In genomic region chr7:130553321-130553720, GRCm38 (mm10) we compare ENCODE assay signal across 19 mouse cellular contexts. TPM values are rescaled to one million over a fixed set of nuclear protein-coding genes. Genes with fewer than 3 reads are reported as not detected.
A peak's percentile ranks its signal among the peaks of the same experiment; 100 is the strongest.
DNase-seq lines count a peak whose midpoint lies in the region; ATAC-seq lines count a peak whose summit lies in the region.
"Had no signal": no experiment of that assay in that cellular context is flagged by ENCODE, and none has a peak within 500 bp of the region (broad histone marks: within the 10 kb centered on the region; RNA-seq: fewer than 3 reads in every experiment).

No protein-coding gene starts in this region.

- H3K4me2 ChIP-seq in limb, embryonic 13.5 days (replicated peaks), result no peak overlapping the region
- H3K4me2 ChIP-seq: forebrain, embryonic 15.5 days; midbrain, embryonic 13.5 days had no signal

- no peak overlapping the region for H3K9ac ChIP-seq in limb, embryonic 13.5 days
- H3K9ac ChIP-seq: forebrain, embryonic 15.5 days; liver, postnatal 0 days had no signal

- DNase-seq in cerebellum, postnatal 4 days (ENCODE audit: low spot score in 2 of 2), result no peak
- no peak for DNase-seq in limb, embryonic 10.5 days (ENCODE audit: low spot score)
- DNase-seq in cerebellum, postnatal 25 days, result peak; percentile 64 to 65
- DNase-seq in right cerebral cortex, adult 18-20 months, result no peak
- no peak for DNase-seq in right cerebral cortex, postnatal 14 days
- DNase-seq: adrenal gland, postnatal 10 days; kidney, adult 18-20 months; liver, postnatal 0 days; thymus, postnatal 14 days had no signal

- 57% methylated on average over 4 of the region's 4 CpGs for WGBS in limb, embryonic 13.5 days
- WGBS in limb, embryonic 10.5 days, result 75% methylated on average over 4 of the region's 4 CpGs

- H3K27me3 ChIP-seq in limb, embryonic 13.5 days, result no peaks in the 10 kb centered on the region
- H3K27me3 ChIP-seq in limb, embryonic 10.5 days (ENCODE audit: low read depth, poor library complexity, severe bottlenecking), result no peaks in the 10 kb centered on the region
- H3K27me3 ChIP-seq: forebrain, embryonic 15.5 days had no signal

- H3K27ac ChIP-seq in limb, embryonic 13.5 days, result peak overlapping the region; percentile 11; the same call in 1 of the 2 replicates
- no peak overlapping the region for H3K27ac ChIP-seq in limb, embryonic 10.5 days
- H3K27ac ChIP-seq: forebrain, embryonic 15.5 days; layer of hippocampus, adult 2 months; midbrain, embryonic 13.5 days had no signal

- peak; percentile 33; the same call in 1 of the 2 replicates for ATAC-seq in cerebellum, adult (ENCODE audit: insufficient number of reproducible peaks, low FRiP score, low TSS enrichment)
- no peak for ATAC-seq in limb, embryonic 13.5 days (ENCODE audit: low FRiP score, low read depth)
- ATAC-seq in monocyte, adult 5-6 weeks (replicated peaks; ENCODE audit: insufficient number of reproducible peaks, low FRiP score, low TSS enrichment, poor library complexity, severe bottlenecking), result no peak
- ATAC-seq: activated CD4-positive, CD25-positive, alpha-beta regulatory T cell, adult 4 months; CD4-positive, CD25-positive, alpha-beta regulatory T cell, adult 4 months; forebrain, embryonic 15.5 days; liver, postnatal 0 days; midbrain, embryonic 13.5 days had no signal

- H3K36me3 ChIP-seq in limb, embryonic 13.5 days, result no peaks in the 10 kb centered on the region
- H3K36me3 ChIP-seq in limb, embryonic 10.5 days, result no peaks in the 10 kb centered on the region
- H3K36me3 ChIP-seq: forebrain, embryonic 15.5 days; midbrain, embryonic 13.5 days had no signal

- no peak overlapping the region for H3K4me3 ChIP-seq in limb, embryonic 13.5 days
- no peak overlapping the region for H3K4me3 ChIP-seq in limb, embryonic 10.5 days
- H3K4me3 ChIP-seq: erythroblast, embryonic 14.5 days; forebrain, embryonic 15.5 days; layer of hippocampus, adult 2 months; midbrain, embryonic 13.5 days; myocyte had no signal

- H3K4me1 ChIP-seq in limb, embryonic 13.5 days, result peaks cover 15% of the 10 kb centered on the region
- peaks cover 7% of the 10 kb centered on the region for H3K4me1 ChIP-seq in limb, embryonic 10.5 days

- no peaks in the 10 kb centered on the region for H3K9me3 ChIP-seq in limb, embryonic 13.5 days
- no peaks in the 10 kb centered on the region for H3K9me3 ChIP-seq in limb, embryonic 10.5 days (replicated peaks)
- H3K9me3 ChIP-seq: forebrain, embryonic 15.5 days; midbrain, embryonic 13.5 days had no signal

RNA-seq across cellular contexts. Expression of gene Nsmce4a, which starts 19.6 kb away (rescaled TPM):
- polyA plus RNA-seq in limb, embryonic 13.5 days (2015; fragmentation: Nextera tagmentation; extraction: Ambion mirVana), result 163 and 167 TPM in 2 replicates
- 199 TPM in 2 replicates for polyA plus RNA-seq in limb, embryonic 10.5 days (2016; fragmentation: Nextera tagmentation; extraction: Ambion mirVana)
- 155 to 185 TPM (median 183 TPM) in 3 replicates for total RNA-seq in monocyte, adult 5-6 weeks (2017)

RNA-seq across cellular contexts. Expression of gene Tacc2, which starts 23.9 kb away (rescaled TPM):
- polyA plus RNA-seq in limb, embryonic 13.5 days (2015; fragmentation: Nextera tagmentation; extraction: Ambion mirVana), result 35.1 and 39.3 TPM in 2 replicates
- polyA plus RNA-seq in limb, embryonic 10.5 days (2016; fragmentation: Nextera tagmentation; extraction: Ambion mirVana), result 37.5 and 39.2 TPM in 2 replicates
- total RNA-seq in monocyte, adult 5-6 weeks (2017), result 0.43 to 1.5 TPM in 2 of 3 replicates, not detected in the other

RNA-seq across cellular contexts. Expression of gene Ate1, which starts 33.2 kb away (rescaled TPM):
- 56.4 and 59.1 TPM in 2 replicates for polyA plus RNA-seq in limb, embryonic 13.5 days (2015; fragmentation: Nextera tagmentation; extraction: Ambion mirVana)
- polyA plus RNA-seq in limb, embryonic 10.5 days (2016; fragmentation: Nextera tagmentation; extraction: Ambion mirVana), result 37.9 and 42.6 TPM in 2 replicates
- 54.3 to 92.1 TPM (median 63.5 TPM) in 3 replicates for total RNA-seq in monocyte, adult 5-6 weeks (2017)

Comparison
In these comparisons a context has a peak if more than half of its experiments do, and no peak if none do; other contexts are left out.
1. DNase-seq: peak in cerebellum, postnatal 25 days (2 of 2); none in cerebellum, postnatal 4 days (0 of 2), limb, embryonic 10.5 days (single experiment), right cerebral cortex, adult 18-20 months (single experiment) and right cerebral cortex, postnatal 14 days (single experiment).